Mouse (Mus musculus) embryonic facial prominence, embryonic 14.5 days (tissue): ENCODE results near the gene Hoxa7. TPM values are rescaled to one million over a fixed set of nuclear protein-coding genes. Genes with fewer than 3 reads are reported as not detected.

Experiments
- ATAC-seq: fragments of 200-750 bp; cut with Nextera tagmentation; 2 replicates; pipeline ENCODE4 v1.8.0; 2017; ENCODE audit warnings: low read depth, moderate number of reproducible peaks, moderate TSS enrichment
- DNase-seq: peaks from one replicate; pipeline ENCODE4 v3.0.0-alpha.2; 2015; ENCODE audit warnings: low spot score
- H3K27ac ChIP-seq: fragments of 300-500 bp; sonication (generic); replicated peaks from 2 replicates; pipeline ENCODE4 v1.5.1; 2014; ENCODE audit warnings: low read depth, mild to moderate bottlenecking, low read length, moderate library complexity
- H3K27me3 ChIP-seq: fragments of 300-500 bp; sonication (generic); replicated peaks from 2 replicates; pipeline ENCODE4 v1.6.1; 2014; ENCODE audit warnings: low read length; ENCODE audit not compliant: control insufficient read depth, insufficient read depth
- H3K36me3 ChIP-seq: fragments of 300-500 bp; sonication (generic); 2 replicates; pipeline ENCODE4 v1.6.1; 2014; ENCODE audit warnings: low read length, mixed read lengths; ENCODE audit not compliant: control insufficient read depth, insufficient read depth
- H3K4me1 ChIP-seq: fragments of 300-500 bp; sonication (generic); 2 replicates; pipeline ENCODE4 v1.6.1; 2014; ENCODE audit warnings: antibody characterized with exemption, low read length; ENCODE audit not compliant: control insufficient read depth, insufficient read depth
- H3K4me2 ChIP-seq: fragments of 300-500 bp; sonication (generic); 2 replicates; pipeline ENCODE4 v1.6.1; 2014; ENCODE audit warnings: low read depth, mild to moderate bottlenecking, low read length, moderate library complexity, mixed read lengths
- H3K4me3 ChIP-seq: fragments of 300-500 bp; sonication (generic); 2 replicates; pipeline ENCODE4 v1.5.1; 2014; ENCODE audit warnings: low read depth, mild to moderate bottlenecking, low read length
- H3K9ac ChIP-seq: fragments of 300-500 bp; sonication (generic); 2 replicates; pipeline ENCODE4 v1.6.1; 2014; ENCODE audit warnings: low read depth, mild to moderate bottlenecking, low read length, moderate library complexity, mixed read lengths
- H3K9me3 ChIP-seq: fragments of 300-500 bp; sonication (generic); 2 replicates; pipeline ENCODE4 v1.6.1; 2016; ENCODE audit warnings: low read length; ENCODE audit not compliant: control insufficient read depth
- WGBS: fragments of 180-500 bp; shearing (Covaris S2); extraction: QIAGEN DNeasy Blood & Tissue Kit; methylation state at CpG from one replicate; pipeline ENCODE4 v1.1.7; 2014; 5-methylcytosine and 5-hydroxymethylcytosine counted together
- polyA plus RNA-seq: library from polyadenylated mRNA; unstranded; fragments of >200 nt; fragmentation: Nextera tagmentation; extraction: Ambion mirVana; gene quantifications from 2 replicates; pipeline ENCODE4 v1.2.1, GENCODE M21; 2014

The Hoxa7 gene
- polyA plus RNA-seq, 1 experiment from 2014 or later, result 0.21 TPM

DNA sequence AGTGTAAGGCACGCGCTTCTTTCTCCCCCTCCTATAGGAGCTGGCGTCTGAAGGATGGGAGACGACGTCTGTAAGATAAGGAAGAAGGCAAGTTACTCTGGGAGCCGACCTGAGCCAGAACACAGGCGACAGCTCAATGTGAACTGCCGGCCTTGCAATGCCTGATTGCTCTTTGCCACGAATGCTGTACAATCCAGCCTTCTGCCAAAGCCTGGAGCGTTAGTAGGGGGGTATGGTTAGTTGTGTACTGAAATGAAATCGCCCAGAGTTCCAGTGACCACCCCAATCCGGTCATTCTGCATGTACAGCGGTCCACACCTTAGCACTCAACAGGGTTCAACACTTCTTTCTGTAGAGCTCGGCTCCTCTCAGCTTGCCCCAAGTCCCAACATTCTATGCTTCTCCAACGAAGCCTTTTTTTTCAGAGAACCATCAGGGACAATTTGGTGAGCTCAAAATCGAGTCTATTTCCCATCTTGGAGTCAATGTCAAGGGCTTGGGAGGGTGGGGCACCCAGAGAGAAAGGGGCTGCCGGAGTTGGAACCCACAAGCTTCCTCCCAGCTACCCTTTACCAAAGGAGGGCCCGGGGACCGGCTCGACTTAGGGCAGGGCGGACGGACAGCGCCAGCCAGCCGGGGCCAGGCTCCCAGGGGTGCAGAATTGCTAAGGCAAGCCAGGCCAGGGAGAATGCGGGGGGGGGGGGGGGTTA, 37.6 kb upstream of the Hoxa7 start:
- ATAC-seq, result no peak

DNA sequence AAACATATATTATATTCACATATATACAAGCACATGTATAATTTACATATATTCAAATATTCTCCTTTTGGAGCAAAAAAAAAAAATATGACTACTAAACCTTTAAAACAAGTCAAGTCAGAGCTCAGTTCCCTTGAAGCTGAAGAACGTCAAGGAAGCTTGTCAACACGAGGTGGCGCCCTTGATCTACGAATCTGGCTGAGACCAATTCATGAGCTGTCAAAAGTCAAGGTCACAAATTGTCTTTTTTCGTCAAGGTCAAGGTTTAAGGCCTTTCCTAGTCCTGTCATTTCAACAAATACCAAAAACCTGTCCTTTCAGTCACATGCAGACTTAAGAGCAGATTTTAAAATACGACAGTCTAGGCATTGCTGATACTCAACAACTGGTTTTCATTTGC, 35.3 kb upstream of the Hoxa7 start:
- no peak overlapping the region for H3K4me3 ChIP-seq
- ATAC-seq (no peak), DNase-seq (peak; percentile 83)
- H3K4me2 ChIP-seq, result no peak overlapping the region
- no peaks in the 10 kb centered on the region for H3K4me1 ChIP-seq
- no peak overlapping the region for H3K9ac ChIP-seq
- H3K27ac ChIP-seq, result no peak overlapping the region
- under 1% methylated on average over 6 of the region's 6 CpGs for WGBS
- no peaks in the 10 kb centered on the region for H3K9me3 ChIP-seq
- no peaks in the 10 kb centered on the region for H3K36me3 ChIP-seq
- H3K27me3 ChIP-seq, result peaks cover 94% of the 10 kb centered on the region

More for the DNA sequence above, 37.6 kb upstream of the Hoxa7 start:
- DNase-seq, result no peak
- no peaks in the 10 kb centered on the region for H3K36me3 ChIP-seq
- no peak overlapping the region for H3K9ac ChIP-seq
- H3K9me3 ChIP-seq, result no peaks in the 10 kb centered on the region
- no peak overlapping the region for H3K4me2 ChIP-seq
- no peak overlapping the region for H3K27ac ChIP-seq
- peaks cover 94% of the 10 kb centered on the region for H3K27me3 ChIP-seq
- 1% methylated on average over 20 of the region's 25 CpGs for WGBS
- no peaks in the 10 kb centered on the region for H3K4me1 ChIP-seq
- no peak overlapping the region for H3K4me3 ChIP-seq

DNA sequence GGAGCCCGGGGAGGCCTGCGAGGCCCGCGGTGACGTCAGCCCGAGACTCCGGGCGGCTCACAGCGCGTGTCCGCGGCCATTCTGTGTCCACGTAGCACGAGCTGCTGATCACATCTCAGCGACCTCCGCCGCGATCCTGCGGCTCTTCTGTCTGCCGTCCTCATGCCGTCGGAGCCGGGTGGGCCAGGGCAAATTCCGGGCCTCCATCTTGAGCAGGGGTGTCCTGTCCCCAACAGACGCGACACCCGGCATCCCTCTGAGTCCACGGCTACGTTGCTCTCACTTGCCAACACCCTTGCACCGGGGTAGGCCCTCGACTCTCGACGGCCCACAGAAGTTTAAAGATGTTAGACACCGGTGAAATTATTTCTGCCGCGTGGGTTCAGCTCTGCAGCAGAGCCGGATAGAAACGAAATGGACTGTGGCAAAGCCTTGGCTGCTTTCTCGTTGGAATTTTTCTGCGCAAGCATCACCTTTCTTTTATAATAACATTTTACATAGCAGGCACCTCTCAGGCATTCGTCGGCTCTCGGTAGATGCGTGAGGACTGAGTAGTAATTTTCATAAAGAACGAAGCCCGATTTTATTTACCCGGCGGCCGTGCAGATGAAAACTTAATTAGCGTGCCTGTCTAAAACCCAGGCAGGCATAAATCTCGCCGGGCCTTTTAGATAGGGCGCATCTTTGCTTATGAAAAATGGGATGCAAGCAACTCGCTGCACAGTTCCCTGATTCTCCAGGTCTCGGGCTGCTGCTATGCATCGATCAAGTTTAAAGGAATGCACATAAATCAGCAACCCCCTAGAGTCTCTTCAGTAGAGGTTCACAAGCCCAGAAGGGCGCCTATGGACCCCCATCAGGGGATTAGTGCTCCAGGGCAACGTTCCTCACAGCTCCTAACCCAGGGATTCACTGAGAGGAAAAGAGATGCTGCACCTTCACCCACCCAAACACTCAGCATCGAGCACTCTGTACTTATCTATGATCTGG, 32.2 kb upstream of the Hoxa7 start:
- Histone ChIP-seq H3K4me2 (0 out of 2 replicates have a peak overlapping the region, but pooled peaks have one; percentile 20), H3K9ac (no peak overlapping the region), H3K27ac (no peak overlapping the region), H3K36me3 (no peaks in the 10 kb centered on the region), H3K9me3 (no peaks in the 10 kb centered on the region), H3K4me3 (peak overlapping the region; percentile 20), H3K4me1 (no peaks in the 10 kb centered on the region), H3K27me3 (peaks cover 97% of the 10 kb centered on the region)
- DNase-seq (no peak), ATAC-seq (no peak)
- WGBS, result under 1% methylated on average over 53 of the region's 59 CpGs

DNA sequence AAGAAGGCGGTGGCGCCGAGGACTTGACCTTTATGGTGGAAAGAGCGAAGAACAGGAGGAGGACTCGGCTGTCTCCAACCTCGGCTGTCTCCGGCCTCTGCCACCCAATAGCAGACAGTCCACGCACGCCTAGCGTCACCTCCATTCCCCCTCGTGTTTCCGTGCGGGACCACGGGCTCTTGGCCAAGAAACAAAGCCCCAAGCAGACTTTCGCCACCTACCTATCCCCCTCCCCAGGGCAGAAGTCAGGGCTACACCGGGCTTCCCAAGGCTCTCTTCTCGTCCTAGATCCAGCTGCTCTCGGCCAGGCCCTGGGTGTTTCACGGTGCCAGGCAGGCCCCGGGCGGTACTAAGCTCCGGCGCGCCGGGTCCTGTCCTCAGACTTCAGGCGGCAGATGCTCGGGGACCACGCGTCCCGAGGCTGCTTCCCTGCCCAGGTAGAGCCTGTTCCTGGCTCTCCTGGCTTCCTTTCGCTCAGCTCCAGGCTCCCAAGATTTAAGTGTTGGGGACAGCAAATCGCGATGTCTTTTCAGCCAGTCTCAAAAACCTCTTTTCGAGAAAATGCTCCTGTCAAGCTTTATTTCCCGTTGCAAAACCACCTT, 31.2 kb upstream of the Hoxa7 start:
- no peak for ATAC-seq
- Histone ChIP-seq H3K9me3 (no peaks in the 10 kb centered on the region), H3K27me3 (peaks cover 97% of the 10 kb centered on the region), H3K4me3 (0 out of 2 replicates have a peak overlapping the region, but pooled peaks have one; percentile 20), H3K4me1 (no peaks in the 10 kb centered on the region), H3K9ac (no peak overlapping the region), H3K4me2 (no peak overlapping the region), H3K27ac (no peak overlapping the region), H3K36me3 (no peaks in the 10 kb centered on the region)
- DNase-seq, result no peak
- WGBS, result 3% methylated on average over 29 of the region's 35 CpGs

DNA sequence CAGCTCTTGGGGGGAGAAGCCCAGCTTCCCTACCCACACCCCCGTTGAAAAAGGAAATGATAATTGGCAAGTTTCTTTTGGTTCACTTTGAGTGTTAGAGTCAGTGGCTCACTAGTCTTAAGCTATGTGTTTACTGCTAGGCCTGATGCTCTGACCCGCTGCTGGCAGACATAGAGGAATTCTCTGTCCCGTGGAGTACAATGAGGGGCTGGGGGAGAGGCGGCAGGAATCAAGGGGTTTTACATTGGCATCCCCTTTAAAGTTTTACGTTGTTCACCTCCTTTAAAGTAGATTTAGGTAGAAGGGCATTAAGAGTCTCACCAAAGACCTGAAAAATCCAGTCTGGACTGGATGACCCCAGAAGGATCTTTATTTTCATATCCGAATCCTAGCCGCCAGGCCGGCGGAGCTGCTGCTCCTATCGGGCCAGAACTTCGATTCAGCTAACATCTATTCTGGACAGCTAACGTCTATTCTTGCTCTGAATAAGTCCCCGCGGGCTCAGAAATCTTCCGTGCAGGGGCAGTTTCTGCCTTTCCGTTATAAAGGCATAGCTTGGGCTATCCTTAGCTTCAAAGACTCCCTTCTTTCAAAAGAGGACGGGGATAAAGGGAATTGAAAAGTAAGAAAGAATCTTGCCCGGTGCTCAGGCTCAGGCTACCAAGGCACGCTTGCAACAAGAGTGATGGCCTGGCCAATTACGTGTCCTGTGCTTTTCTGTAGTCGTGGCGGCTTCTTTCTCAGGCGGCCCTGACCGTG, 30.5 kb upstream of the Hoxa7 start:
- Histone ChIP-seq H3K27me3 (peaks cover 98% of the 10 kb centered on the region), H3K4me2 (no peak overlapping the region), H3K4me1 (no peaks in the 10 kb centered on the region), H3K36me3 (no peaks in the 10 kb centered on the region), H3K4me3 (no peak overlapping the region), H3K9me3 (no peaks in the 10 kb centered on the region), H3K9ac (no peak overlapping the region), H3K27ac (no peak overlapping the region)
- DNase-seq (no peak), ATAC-seq (no peak)
- 4% methylated on average over 23 of the region's 24 CpGs for WGBS

DNA sequence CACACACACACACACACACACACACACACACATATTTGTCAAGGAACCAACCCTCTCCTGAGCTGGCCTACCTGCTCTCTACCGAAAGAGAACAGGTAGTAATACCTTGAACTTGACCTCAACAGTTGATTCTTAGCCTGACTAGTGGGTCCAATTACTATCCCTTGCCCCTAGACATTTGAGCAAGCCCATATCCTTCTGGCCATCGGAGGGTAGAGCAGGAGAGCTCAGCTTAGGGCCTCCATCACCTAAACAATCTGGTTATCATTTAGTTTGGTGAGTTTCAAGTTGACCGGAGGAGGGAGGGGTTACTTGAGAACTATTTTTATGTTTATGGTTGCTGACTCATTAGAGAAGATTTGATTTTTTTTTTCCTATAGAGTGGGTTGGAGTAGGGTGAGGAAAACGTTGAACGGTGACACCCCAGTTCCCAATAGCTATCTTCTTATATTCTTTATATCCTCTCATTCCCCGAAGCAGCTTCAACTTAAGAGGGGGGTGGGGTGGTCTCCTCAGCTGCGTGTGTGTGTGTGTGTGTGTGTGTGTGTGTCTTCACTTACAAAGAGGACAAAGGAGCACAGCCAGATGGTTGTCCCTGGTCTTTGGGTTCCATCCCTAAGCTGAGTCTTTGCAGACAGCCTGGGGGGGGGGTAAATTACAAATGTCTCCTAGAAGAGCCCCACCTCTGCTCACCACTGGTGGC, 29.7 kb upstream of the Hoxa7 start:
- H3K4me2 ChIP-seq, result no peak overlapping the region
- no peak for DNase-seq
- WGBS, result 8% methylated on average over 7 of the region's 7 CpGs

DNA sequence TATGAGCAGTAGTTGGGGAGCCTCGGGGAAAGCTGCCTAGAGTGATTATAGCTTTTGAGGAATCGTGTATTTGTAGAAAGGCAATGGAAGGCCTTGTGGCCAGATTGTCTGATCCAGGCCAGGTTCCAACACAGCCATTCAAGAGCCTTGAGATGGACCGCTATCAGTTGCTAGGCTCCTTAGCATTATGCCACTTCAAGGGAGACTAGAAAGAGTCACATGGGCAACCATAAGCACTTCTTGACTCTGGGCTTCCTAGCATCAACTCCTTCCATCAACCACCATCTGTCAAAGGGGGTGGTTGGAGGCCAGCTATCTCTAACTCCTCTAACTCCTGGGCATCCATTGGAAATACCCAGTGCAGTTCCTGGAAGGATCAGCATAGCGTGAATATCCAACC, 28.2 kb upstream of the Hoxa7 start:
- Histone ChIP-seq H3K4me3 (no peak overlapping the region), H3K9ac (no peak overlapping the region), H3K4me2 (no peak overlapping the region), H3K9me3 (no peaks in the 10 kb centered on the region), H3K4me1 (no peaks in the 10 kb centered on the region), H3K36me3 (no peaks in the 10 kb centered on the region), H3K27me3 (peaks cover 99% of the 10 kb centered on the region), H3K27ac (no peak overlapping the region)
- no peak for DNase-seq
- no peak for ATAC-seq
- 0% methylated on average over 4 of the region's 4 CpGs for WGBS

More for the DNA sequence above, 29.7 kb upstream of the Hoxa7 start:
- H3K4me3 ChIP-seq, result no peak overlapping the region
- no peak overlapping the region for H3K27ac ChIP-seq
- no peaks in the 10 kb centered on the region for H3K4me1 ChIP-seq
- H3K27me3 ChIP-seq, result peaks cover 99% of the 10 kb centered on the region
- no peak overlapping the region for H3K9ac ChIP-seq
- H3K36me3 ChIP-seq, result no peaks in the 10 kb centered on the region
- no peaks in the 10 kb centered on the region for H3K9me3 ChIP-seq
- ATAC-seq, result no peak

DNA sequence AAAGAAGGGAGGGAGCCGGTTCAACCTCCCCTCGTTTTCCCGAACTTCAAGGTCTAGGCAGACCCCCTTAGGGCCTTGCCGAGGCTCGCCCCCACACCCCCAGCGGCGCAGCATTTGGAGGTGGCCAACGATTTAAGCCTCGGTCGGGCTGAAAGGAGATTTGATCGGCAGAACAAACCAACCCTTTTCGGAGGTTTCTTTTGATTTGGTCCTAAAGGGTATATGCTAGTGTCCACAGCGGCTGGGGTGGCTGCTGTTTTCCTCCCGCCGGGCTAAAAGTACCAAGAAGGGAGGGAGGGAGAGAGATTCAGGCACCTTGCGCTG, 27.7 kb upstream of the Hoxa7 start:
- H3K36me3 ChIP-seq, result no peaks in the 10 kb centered on the region
- ATAC-seq, result no peak
- no peaks in the 10 kb centered on the region for H3K9me3 ChIP-seq
- no peak for DNase-seq
- no peak overlapping the region for H3K4me2 ChIP-seq
- no peak overlapping the region for H3K4me3 ChIP-seq
- H3K27me3 ChIP-seq, result peaks cover 99% of the 10 kb centered on the region
- under 1% methylated on average over 16 of the region's 16 CpGs for WGBS
- H3K27ac ChIP-seq, result no peak overlapping the region
- H3K9ac ChIP-seq, result no peak overlapping the region
- H3K4me1 ChIP-seq, result no peaks in the 10 kb centered on the region
